Mouse (Mus musculus) left cerebral cortex, adult 9 months (tissue): ENCODE measurements around the gene Tesk1.

ENCODE experiments used
- DNase-seq, 2 experiments: peaks; one replicate each; pipeline ENCODE4 v3.0.0; 2022; ENCODE audit warnings: low spot score in 2 of 2

Tesk1 gene

GRCm38 (mm10) chr4:43418973-43419656 is 22.6 kb upstream of the Tesk1 start:
- DNase-seq, result no peak

- DNase-seq, result no peak
Observed at GRCm38 (mm10) chr4:43419801-43420281, 21.9 kb upstream of the Tesk1 start.

- peak; percentile 42 to 85 for DNase-seq
Observed at GRCm38 (mm10) chr4:43420305-43420704, 21.4 kb upstream of the Tesk1 start.

GRCm38 (mm10) chr4:43421632-43422240 is 20.0 kb upstream of the Tesk1 start:
- DNase-seq, result no peak

- DNase-seq, result no peak
Observed at GRCm38 (mm10) chr4:43423267-43423934, 18.3 kb upstream of the Tesk1 start.

- DNase-seq, result no peak
Observed at GRCm38 (mm10) chr4:43424072-43424471, 17.7 kb upstream of the Tesk1 start.

- no peak for DNase-seq
Observed at GRCm38 (mm10) chr4:43425197-43425596, 16.5 kb upstream of the Tesk1 start.

GRCm38 (mm10) chr4:43425648-43426380 is 15.9 kb upstream of the Tesk1 start:
- no peak for DNase-seq

GRCm38 (mm10) chr4:43426487-43426886 is 15.3 kb upstream of the Tesk1 start:
- no peak for DNase-seq

- no peak for DNase-seq
Observed at GRCm38 (mm10) chr4:43427501-43428179, 14.1 kb upstream of the Tesk1 start.

GRCm38 (mm10) chr4:43428180-43428861 is 13.4 kb upstream of the Tesk1 start:
- no peak for DNase-seq

- no peak for DNase-seq
Observed at GRCm38 (mm10) chr4:43428946-43429345, 12.8 kb upstream of the Tesk1 start, which contains the start of gene Fam166b. TSS of gene Fam166b (minus strand) at chr4:43429134.

- DNase-seq, result peak in 1 of 2 experiments; percentile 85
Observed at GRCm38 (mm10) chr4:43431690-43432089, 10.0 kb upstream of the Tesk1 start.

- DNase-seq, result no peak
Observed at GRCm38 (mm10) chr4:43432832-43433231, 8.9 kb upstream of the Tesk1 start.

GRCm38 (mm10) chr4:43442044-43442443 is 305 bp downstream of the Tesk1 start:
- DNase-seq, result peak; percentile 98 to 100

GRCm38 (mm10) chr4:43442456-43443361 is 970 bp downstream of the Tesk1 start:
- DNase-seq, result peak; percentile 50 to 66

- no peak for DNase-seq
Observed at GRCm38 (mm10) chr4:43443511-43443910, 1.8 kb downstream of the Tesk1 start.

- no peak for DNase-seq
Observed at GRCm38 (mm10) chr4:43447251-43447650, 5.5 kb downstream of the Tesk1 start.

- DNase-seq, result no peak
Observed at GRCm38 (mm10) chr4:43448554-43448953, 6.8 kb downstream of the Tesk1 start.

GRCm38 (mm10) chr4:43452315-43452714 is 10.6 kb downstream of the Tesk1 start:
- DNase-seq, result no peak
